Mouse (Mus musculus) kidney, adult 18-20 months (tissue): ENCODE measurements around the gene Tekt3.

ENCODE experiments used
- DNase-seq: peaks from one replicate; pipeline ENCODE4 v3.0.0; 2021

The Tekt3 gene

GRCm38 (mm10) chr11:63066526-63066925 is 5.1 kb downstream of the Tekt3 start:
- no peak for DNase-seq

- no peak for DNase-seq
Observed at GRCm38 (mm10) chr11:63070081-63070480, 8.6 kb downstream of the Tekt3 start.

DNA sequence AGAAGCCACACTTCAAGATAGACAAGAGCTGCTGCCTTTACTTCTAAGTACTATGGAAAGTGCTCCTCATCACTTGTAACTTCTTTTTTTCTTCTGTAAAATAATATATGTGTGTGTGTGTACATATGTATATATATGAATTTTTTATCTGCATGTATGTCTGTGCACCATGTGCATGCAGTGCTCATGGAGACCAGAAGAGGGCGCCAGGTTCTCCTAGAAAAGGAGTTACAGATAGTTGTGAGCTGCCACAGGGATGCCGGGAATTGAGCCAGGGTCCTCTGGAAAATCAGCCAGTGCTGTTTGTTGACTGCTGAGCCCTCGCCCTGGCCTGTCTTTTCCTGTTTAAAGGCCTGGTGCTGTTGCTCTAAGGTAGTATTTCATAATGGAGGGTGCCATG is 23.1 kb downstream of the Tekt3 start:
- DNase-seq: no peak

- no peak for DNase-seq
Observed at GRCm38 (mm10) chr11:63088672-63089071, 27.2 kb downstream of the Tekt3 start.

- no peak for DNase-seq
Observed at GRCm38 (mm10) chr11:63090210-63090609, 28.8 kb downstream of the Tekt3 start.

DNA sequence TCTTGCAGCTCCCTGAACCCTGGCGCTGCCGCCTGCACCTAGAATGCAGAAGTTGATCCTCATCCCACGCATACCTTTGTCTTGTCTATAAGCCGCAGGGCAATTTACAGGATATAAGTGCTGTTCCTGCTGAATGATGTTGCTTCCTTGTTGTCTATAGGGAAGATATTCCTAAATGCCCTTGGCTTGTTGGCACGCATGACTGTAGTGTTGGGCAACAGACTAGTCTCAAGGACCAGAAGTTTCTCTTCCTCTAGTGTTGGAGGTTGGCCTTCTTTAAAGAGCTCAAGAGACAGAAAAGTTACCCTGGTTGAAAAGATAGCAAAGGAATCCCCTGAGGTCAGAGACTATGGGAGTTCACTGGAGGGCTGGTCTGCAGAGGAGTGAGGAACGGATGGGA is 29.5 kb downstream of the Tekt3 start:
- no peak for DNase-seq

DNA sequence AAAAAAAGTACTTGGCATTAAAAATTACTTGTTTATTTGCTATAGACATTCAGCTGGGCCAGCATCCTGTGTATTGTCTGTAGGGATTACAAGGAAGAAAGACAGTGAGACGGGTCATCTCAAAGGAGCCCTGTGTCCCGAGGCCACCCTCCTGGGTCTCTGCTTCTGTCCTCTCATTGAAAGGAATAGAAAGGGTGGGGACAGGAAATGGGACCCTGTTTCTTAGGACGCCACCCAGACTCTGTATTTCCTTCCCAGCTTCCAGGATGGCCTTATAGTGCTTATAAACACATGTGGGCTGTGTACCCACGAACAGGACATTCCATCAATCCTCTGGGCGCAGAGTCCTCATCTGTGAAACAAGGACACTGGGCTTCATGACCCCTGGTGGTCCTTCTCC is 30.8 kb downstream of the Tekt3 start:
- no peak for DNase-seq

GRCm38 (mm10) chr11:63093601-63094000 is 32.1 kb downstream of the Tekt3 start:
- DNase-seq: no peak

GRCm38 (mm10) chr11:63094496-63094895 is 33.0 kb downstream of the Tekt3 start:
- no peak for DNase-seq

DNA sequence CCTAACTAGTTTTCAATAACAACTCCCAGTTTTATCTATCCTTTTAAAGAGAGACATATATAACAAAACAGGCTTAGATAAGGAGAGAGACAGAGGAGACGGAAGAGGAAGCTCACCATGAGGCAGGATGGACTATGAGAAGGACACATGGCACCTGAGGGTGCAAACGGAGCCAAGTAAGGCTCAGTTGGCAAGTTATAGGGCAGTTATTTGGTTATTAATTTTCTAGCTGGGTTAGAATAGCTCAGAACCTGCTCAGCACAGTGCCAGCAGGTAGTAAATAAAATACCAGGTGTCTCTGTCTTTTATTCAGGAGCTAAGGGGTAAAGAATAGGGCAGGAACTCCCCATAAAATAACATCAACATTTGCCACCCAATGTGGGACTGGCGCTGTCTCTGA is 36.6 kb downstream of the Tekt3 start:
- no peak for DNase-seq

DNA sequence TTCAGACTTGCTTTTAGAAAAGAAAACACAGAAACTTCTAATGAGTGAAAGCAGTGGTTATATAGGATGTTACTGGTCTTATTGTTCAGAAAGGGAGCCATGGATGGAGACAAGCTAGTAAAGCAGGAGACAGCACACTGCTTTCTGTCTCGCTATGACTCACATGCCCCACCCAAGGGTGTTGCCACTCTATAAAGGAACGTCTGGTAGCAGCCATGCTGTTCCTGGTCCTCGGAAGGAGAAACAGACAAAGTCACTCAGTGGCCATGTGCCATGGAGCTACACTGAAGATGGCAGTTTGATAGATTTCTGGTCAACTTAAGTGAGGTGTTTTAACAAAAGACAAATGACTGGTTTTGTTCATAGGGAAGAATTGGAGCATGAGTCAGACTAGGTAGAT is 37.9 kb downstream of the Tekt3 start:
- DNase-seq: no peak

DNA sequence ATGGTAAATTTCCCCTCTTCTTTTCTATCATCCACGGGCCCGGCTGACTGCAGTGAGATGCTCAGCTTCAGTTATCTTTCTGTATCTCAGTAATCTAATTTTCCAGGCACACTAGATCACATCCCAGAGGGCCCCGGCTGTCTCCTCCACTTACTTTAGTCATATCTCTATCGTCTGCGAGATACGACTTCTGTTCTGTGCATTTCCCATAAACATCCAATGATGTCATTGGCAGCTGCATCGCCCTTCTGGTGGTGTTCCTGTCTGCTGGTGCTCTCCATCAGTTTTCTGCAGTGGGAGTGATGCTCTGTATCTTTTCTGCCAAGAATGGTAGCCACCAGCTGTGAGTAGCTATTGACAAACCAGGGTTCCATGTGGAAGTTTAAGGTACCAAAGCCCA is 41.8 kb downstream of the Tekt3 start:
- DNase-seq: no peak

DNA sequence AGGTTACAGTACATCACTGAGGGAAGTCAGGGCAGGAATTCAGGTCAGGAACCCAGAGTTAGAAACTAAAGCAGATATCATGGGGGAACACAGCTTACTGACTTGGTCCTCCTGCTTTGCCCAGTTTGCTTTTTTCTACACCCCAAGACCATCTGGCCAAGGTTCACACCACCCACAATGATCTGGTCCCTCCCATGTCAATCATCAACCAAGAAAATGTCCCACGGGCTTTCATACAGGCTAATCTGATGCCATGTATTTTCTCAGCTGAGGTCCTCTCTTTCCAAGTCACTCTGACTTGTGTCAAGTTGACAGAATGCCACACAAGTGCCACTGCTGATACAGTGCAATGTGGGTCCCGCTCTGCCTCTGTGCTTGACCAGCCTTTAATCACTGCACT is 42.6 kb downstream of the Tekt3 start:
- DNase-seq: no peak

- no peak for DNase-seq
Observed at GRCm38 (mm10) chr11:63109230-63109775, 47.8 kb downstream of the Tekt3 start.

DNA sequence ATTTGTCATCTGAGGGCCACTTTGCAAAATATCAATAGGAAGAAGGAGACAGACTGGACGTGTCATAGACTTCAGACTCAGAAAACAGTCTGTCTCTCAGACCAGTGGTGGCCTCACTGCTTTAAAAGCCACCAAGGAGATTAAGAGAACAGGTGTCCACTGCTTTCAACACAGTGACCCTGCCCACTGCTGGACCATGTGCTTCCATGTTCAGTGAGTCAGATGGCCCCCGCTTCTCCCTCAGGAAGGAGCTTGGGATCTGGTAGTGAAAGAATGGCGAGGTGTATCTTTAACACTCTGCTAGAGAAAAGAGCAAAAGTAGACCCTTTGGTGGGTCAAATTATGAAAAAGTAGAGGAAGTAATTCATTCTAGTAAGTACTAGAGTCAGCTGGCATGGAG is 48.9 kb downstream of the Tekt3 start:
- DNase-seq: no peak

GRCm38 (mm10) chr11:63114807-63115641 is 53.6 kb downstream of the Tekt3 start:
- DNase-seq: no peak

- DNase-seq: no peak
Observed at GRCm38 (mm10) chr11:63116652-63117051, 55.2 kb downstream of the Tekt3 start.

DNA sequence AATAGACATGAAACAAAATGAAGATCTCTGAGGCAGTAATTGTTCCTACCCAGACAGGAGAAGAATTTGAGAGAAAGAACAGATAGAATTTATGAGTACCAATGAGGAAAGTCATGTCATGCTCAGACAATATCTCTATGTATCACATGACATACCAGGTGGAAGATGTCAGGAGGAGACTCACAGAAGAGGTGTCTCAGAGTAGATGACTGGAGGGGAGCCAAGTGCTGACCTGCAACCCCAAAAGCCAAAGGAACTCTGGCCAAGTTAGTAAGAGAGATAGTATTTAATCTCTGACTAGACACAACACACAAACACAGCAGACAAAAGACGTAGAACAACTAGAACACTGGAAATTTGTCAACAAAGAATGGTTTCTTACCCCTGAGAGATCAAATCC is 55.8 kb downstream of the Tekt3 start:
- no peak for DNase-seq

- no peak for DNase-seq
Observed at GRCm38 (mm10) chr11:63119791-63120190, 58.3 kb downstream of the Tekt3 start.

- no peak for DNase-seq
Observed at GRCm38 (mm10) chr11:63122249-63122648, 60.8 kb downstream of the Tekt3 start.

- DNase-seq: no peak
Observed at GRCm38 (mm10) chr11:63122776-63123350, 61.4 kb downstream of the Tekt3 start.

DNA sequence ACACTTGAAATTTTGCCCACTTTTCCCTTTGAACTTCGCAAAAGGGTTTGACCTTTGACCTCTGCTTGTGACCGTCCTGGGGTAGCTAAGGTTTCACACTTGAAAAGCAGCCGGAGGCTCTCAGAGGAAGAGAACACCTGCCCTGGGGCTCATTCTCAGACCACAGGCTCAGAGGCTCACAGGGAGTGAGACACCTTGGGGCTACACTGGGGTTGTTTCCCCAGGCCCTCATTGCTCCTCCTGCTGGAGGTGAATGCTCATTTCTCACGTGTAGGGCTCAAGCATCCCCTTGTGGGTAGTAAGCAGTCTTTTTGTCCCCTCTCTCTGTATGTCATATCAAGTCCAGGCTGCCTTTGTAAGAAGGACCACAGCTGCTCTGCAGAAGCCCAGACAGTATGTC is 62.9 kb downstream of the Tekt3 start:
- DNase-seq: no peak

- no peak for DNase-seq
Observed at GRCm38 (mm10) chr11:63125832-63126456, 64.5 kb downstream of the Tekt3 start.

GRCm38 (mm10) chr11:63126976-63127375 is 65.5 kb downstream of the Tekt3 start:
- DNase-seq: no peak
